Mouse (Mus musculus) urinary bladder, adult 2 months (tissue): ENCODE data around the gene Fam124a. TPM values are rescaled to one million over a fixed set of nuclear protein-coding genes. Genes with fewer than 3 reads are reported as not detected.
"Not testable (repeated sequence)": the region's sequence is repeated elsewhere in the genome, so short reads cannot be mapped to it uniquely, and the experiment has no call there.

ENCODE experiments used
- DNase-seq: peaks from one replicate; pipeline ENCODE4 v3.0.0; 2022; ENCODE audit warnings: low spot score
- polyA plus RNA-seq: library from polyadenylated mRNA; depleted of rRNA; stranded (reverse); fragments of >200 nt; gene quantifications from 2 replicates; pipeline ENCODE4 v1.2.3, GENCODE M21; 2012; rRNA removed

The Fam124a gene
- 13.8 and 18.9 TPM in 2 replicates for polyA plus RNA-seq

DNA sequence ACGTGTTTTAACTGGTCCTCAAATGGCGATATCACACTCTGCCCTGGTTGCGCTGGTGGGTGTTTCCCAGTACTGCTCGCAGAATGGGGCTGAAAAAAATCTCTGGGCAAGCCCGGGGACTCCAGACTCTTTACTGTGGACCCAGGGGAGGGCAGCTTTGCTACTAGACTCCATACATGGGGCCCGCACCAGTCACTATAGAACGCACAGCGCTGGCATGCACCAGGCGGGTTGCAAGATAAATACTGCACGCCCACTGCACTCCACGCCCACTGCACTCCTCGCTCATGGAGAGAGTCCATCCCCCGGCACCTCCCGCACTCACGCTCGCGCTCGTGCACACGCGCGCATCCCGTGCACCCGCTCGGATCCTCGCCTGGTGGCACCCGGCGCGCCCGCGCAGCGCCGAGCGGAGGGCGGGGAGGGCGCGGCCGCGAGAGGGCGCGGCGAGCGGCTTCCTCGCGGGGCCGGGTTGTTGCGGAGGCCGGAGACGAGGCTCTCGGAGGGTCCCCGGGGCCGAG is at the start of gene Fam124a:
Gene Fam124a (plus strand): TSS at position 429 of the 521 bp plus-strand sequence.
- no peak for DNase-seq

DNA sequence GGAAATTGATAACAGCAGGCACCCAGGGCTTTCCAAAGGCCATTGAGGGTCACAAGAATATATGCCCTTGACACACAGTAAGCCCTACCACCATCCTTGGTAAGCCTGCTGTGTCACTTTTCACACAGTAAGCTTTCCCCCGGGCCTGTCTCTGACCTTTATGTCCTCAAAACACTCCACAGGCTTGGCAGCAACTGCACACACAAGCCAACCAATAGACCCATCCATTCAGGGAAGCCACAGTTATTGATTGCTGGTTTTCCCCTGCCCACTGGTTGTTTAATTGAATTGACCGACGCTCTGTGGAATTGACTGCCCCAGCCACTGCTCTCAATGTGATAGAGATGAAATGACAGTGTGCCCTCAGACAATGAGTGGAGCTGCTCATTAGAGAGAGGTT is 49.3 kb upstream of the Fam124a start:
- DNase-seq: no peak

DNA sequence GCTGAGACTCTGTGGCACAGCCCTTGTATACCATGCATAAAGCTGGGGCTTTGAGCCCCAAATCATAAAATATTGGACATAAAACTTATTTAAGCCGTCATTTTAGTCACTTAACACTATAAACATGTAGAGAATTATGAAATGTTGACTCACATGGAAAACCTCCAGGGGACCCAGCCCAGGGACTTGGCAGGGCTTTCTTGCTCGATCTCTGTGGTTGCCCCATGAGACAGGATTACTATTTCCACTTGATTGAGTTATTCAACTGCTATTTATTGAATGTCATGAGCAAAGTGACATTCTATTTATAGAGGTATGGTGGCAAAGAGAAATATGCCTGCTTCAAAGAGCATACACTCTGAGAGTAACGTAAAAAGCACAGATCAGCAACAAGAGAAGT is 46.2 kb upstream of the Fam124a start:
- DNase-seq: no peak

GRCm38 (mm10) chr14:62512845-62513244 is 42.7 kb upstream of the Fam124a start:
- DNase-seq: no peak

- DNase-seq: no peak
Measured at GRCm38 (mm10) chr14:62530951-62531350, 24.6 kb upstream of the Fam124a start.

DNA sequence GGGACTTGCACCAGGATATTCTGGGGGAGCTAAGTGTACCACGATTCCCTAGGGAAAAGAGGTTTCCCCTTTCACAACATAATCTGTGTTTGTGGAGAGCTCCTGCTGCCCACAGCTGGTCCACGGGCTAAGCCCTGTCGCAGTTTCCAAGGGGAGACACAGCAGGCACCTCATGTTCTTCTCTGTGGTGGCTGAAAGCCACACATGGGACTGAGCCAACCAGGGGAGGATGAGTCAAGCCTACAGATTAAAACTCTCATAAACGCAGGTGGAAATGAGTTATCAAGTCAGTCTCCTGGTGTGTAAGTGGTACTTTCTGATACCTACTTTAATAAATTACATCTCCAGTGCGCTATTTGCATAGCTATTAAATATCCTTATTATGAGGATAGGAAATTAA is 19.4 kb upstream of the Fam124a start:
- no peak for DNase-seq

DNA sequence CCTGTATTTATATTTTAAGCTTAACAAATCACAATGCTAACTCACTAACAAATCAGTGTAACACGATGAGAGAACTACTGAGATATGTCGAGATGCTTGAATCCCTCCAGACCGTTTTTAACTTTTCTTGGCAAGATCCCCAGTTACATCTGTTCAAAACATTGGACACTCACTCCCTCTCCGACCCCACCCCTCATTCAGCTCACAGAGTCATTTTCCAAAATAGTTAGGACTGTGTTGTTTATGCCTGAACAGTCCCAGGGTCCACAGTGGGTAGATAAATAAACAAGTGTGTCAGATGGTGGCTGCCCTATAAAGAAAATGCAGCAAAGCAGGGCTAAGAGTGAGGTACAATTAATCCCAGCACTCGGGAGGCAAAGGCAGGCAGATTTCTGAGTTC is 18.5 kb upstream of the Fam124a start:
- DNase-seq: no peak

DNA sequence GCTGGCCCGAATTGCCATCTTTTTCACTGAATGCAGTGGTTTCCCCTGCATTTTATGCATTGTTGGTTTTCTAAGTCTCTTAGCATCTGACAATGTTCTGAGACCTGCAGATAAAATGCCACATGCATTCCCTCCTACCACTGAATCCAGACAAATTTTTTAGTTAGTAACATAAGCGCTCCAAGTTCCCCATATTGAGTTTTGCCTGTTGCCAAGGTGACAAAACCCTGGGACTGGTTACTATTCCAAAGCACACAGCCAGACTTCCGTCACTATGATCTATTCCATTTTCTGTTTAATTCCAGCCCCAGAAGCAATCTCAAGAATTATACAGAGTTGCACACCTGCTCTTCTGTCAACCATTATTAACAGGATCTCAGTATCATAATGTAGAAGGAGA is 15.7 kb upstream of the Fam124a start:
- no peak for DNase-seq

DNA sequence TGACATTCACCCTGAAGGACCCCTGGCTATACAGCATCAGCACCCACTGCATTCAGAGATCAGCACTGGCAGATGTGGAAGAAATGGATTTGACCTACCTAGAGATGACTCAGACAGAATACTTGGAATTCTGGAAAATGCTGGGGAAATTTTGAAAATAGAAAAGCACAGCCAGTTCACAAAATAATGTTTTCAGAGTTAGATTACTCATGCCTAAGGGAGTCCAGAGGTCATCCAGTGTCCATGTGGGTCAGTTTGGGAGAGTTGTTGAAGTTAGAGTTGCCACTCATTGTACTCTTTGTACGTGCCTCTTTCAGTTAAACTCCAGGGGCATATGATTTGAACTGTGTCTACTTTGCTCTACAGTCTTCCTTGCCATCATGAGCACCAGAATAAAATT is 13.8 kb upstream of the Fam124a start:
- no peak for DNase-seq

DNA sequence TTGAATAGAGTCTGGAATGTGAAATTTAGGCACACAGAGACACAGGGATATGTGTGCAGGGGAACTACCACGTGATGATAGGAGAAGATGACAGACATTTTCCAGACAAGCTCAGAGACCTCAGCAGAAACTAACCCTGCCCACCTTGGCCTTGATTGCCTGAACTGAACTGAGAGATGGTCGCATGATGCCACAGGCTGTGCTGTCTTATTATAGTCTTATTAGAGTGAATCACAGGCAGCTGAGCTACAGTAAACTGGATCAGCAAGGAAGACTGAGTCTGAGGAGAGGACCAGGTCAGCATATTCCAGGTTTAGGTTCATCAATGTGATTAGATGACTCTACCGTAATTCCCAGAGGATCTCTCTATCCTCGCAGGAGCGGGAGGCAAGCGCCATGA is 9.2 kb upstream of the Fam124a start:
- no peak for DNase-seq

- DNase-seq: no peak
Measured at GRCm38 (mm10) chr14:62546746-62547145, 8.8 kb upstream of the Fam124a start.

DNA sequence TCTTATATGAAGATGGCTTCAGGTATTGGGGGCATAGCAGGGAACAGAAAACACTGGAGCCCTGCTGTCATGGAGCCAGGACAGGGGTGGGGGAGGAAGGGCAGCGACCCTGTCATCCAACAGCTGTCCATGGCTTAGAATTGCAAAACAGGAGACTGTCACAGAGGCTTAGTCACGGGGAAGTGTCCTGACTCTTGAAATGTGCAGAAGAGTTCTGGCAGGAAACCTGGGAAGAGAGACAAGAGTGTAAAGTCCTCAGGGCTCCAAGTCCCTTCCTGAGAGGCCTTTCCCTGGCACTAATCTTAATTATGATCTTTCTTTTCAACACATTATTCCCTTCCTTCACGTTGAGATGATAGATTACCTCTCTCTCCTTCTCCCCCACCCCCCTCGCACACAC is 5.4 kb upstream of the Fam124a start:
- no peak for DNase-seq

- no peak for DNase-seq
Measured at GRCm38 (mm10) chr14:62552771-62553170, 2.8 kb upstream of the Fam124a start.

GRCm38 (mm10) chr14:62553786-62554185 is 1.8 kb upstream of the Fam124a start:
- DNase-seq: no peak

GRCm38 (mm10) chr14:62555840-62556810 is 588 bp downstream of the Fam124a start:
- DNase-seq: peak; percentile 41

GRCm38 (mm10) chr14:62557111-62557510 is 1.6 kb downstream of the Fam124a start:
- DNase-seq: no peak

GRCm38 (mm10) chr14:62561875-62562748 is 6.6 kb downstream of the Fam124a start:
- no peak for DNase-seq

- DNase-seq: no peak
Measured at GRCm38 (mm10) chr14:62563679-62564078, 8.1 kb downstream of the Fam124a start.

DNA sequence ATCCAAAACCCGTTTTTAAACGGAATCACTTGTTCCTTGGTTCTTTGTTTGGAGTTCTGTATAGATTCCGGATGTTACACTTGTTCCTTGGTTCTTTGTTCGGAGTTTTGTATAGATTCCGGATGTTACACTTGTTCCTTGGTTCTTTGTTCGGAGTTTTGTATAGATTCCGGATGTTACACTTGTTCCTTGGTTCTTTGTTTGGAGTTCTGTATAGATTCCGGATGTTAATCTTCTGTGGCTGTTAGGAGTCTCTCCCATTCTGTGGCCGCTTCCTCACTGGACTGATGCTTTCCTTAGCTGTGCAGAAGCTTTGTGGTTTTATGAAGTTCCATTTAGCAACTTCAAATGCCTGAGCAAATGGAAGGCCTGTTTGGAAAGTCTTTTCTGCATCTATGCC is 11.3 kb downstream of the Fam124a start, which contains the start of gene Gm4131:
Gene Gm4131 (minus strand): TSS at position 101 of the 400 bp plus-strand sequence.
- not testable (repeated sequence) for DNase-seq

GRCm38 (mm10) chr14:62569463-62569862 is 13.9 kb downstream of the Fam124a start:
- DNase-seq: no peak

GRCm38 (mm10) chr14:62570299-62570698 is 14.8 kb downstream of the Fam124a start:
- DNase-seq: no peak

DNA sequence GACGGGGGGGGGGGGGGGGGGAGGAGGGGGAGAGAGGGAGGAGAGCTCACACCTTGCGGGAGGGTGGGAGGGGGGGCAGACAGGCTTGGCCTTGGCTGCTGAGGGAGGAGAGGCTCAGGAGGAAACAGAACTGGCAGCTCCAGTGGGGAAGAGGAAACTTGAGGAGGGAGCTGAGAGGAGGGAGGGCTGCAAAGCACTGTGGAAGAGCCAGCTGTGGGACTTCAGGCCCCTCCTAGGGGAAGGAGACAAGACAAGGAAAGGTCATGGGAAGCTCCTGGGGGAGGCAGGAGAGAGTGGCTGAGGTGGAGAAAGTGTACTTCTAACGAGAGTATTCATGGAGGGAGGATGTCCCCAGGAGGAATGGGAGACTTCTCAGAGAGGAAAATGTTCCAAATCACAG is 17.9 kb downstream of the Fam124a start:
- no peak for DNase-seq
